Comparison of ENCODE assay signal across 7 mouse cellular contexts in genomic region chr14:52103856-52104676, GRCm38 (mm10). TPM values are rescaled to one million over a fixed set of nuclear protein-coding genes. Genes with fewer than 3 reads are reported as not detected.
A peak's percentile ranks its signal among the peaks of the same experiment; 100 is the strongest.
DNase-seq lines count a peak whose midpoint lies in the region; ATAC-seq lines count a peak whose summit lies in the region.

Gene Hnrnpc (minus strand): TSS chr14:52104028.

- under 1% methylated on average over 48 of the region's 50 CpGs for WGBS in intestine, embryonic 16.5 days
- under 1% methylated on average over 50 of the region's 50 CpGs for WGBS in midbrain, embryonic 11.5 days

- peak within 1 kb of the TSS; percentile 98 for H3K27ac ChIP-seq in intestine, embryonic 16.5 days (ENCODE audit: low read length)
- peak within 1 kb of the TSS; percentile 86 for H3K27ac ChIP-seq in midbrain, embryonic 11.5 days (ENCODE audit: low read depth, low read length)

- intact Hi-C loops in left cerebral cortex, postnatal 36 days (cut with DNase I) = loop anchor here (10.0 kb wide), 1 partner anchor 219 kb away; the partner anchor contains the start of gene Mettl17

- no peaks in the 10 kb centered on the region for H3K9me3 ChIP-seq in intestine, embryonic 16.5 days (ENCODE audit: control insufficient read depth, low read length)
- H3K9me3 ChIP-seq in midbrain, embryonic 11.5 days (ENCODE audit: control insufficient read depth, low read length) = no peaks in the 10 kb centered on the region

- DNase-seq in adrenal gland, adult 8-10 months = peak; percentile 100
- peak; percentile 100 for DNase-seq in embryo, embryonic 9.5 days (ENCODE audit: extremely low spot score)
- DNase-seq in gastrocnemius, postnatal 4 days (ENCODE audit: low spot score in 2 of 2) = peak; percentile 100
- DNase-seq in left cerebral cortex, postnatal 36 days (ENCODE audit: low spot score in 2 of 2) = peak; percentile 100
- DNase-seq in midbrain, embryonic 11.5 days (ENCODE audit: low spot score, missing footprints) = peak; percentile 100
- peak; percentile 100 for DNase-seq in skeletal muscle tissue, adult 2 months (ENCODE audit: low read depth, low spot score)

- H3K27me3 ChIP-seq in intestine, embryonic 16.5 days (replicated peaks; ENCODE audit: control insufficient read depth, insufficient read depth, low read length) = no peaks in the 10 kb centered on the region
- no peaks in the 10 kb centered on the region for H3K27me3 ChIP-seq in midbrain, embryonic 11.5 days (ENCODE audit: control insufficient read depth, insufficient read depth, low read length)

- H3K9ac ChIP-seq in intestine, embryonic 16.5 days (ENCODE audit: low read depth, low read length) = peak within 1 kb of the TSS; percentile 98
- peak within 1 kb of the TSS; percentile 95 for H3K9ac ChIP-seq in midbrain, embryonic 11.5 days (ENCODE audit: low read length)

- H3K4me1 ChIP-seq in intestine, embryonic 16.5 days (ENCODE audit: control insufficient read depth, insufficient read depth, low read length) = peaks cover 18% of the 10 kb centered on the region
- H3K4me1 ChIP-seq in midbrain, embryonic 11.5 days (ENCODE audit: control insufficient read depth, insufficient read depth, low read length) = peaks cover 12% of the 10 kb centered on the region

- peak within 1 kb of the TSS; percentile 68 for H3K4me2 ChIP-seq in intestine, embryonic 16.5 days (ENCODE audit: low read depth, low read length)
- peak within 1 kb of the TSS; percentile 62 for H3K4me2 ChIP-seq in midbrain, embryonic 11.5 days

- peak within 1 kb of the TSS; percentile 86 for H3K4me3 ChIP-seq in intestine, embryonic 16.5 days (ENCODE audit: low read length)
- peak within 1 kb of the TSS; percentile 84 for H3K4me3 ChIP-seq in midbrain, embryonic 11.5 days (ENCODE audit: low read depth, low read length)

- peak; percentile 99 for ATAC-seq in intestine, embryonic 16.5 days
- peak; percentile 98 for ATAC-seq in midbrain, embryonic 11.5 days (ENCODE audit: low FRiP score)

- H3K36me3 ChIP-seq in intestine, embryonic 16.5 days (ENCODE audit: control insufficient read depth, insufficient read depth, low read length) = no peaks in the 10 kb centered on the region
- 0 out of 2 replicates have a peak, but pooled peaks cover 2% of the 10 kb centered on the region for H3K36me3 ChIP-seq in midbrain, embryonic 11.5 days (ENCODE audit: control insufficient read depth, insufficient read depth, low read length)

RNA-seq across cellular contexts. Expression of gene Hnrnpc, which starts in this region (rescaled TPM):
- total RNA-seq in adrenal gland, adult 8-10 months (2022) = 100 to 1,000 TPM; 181 to 335 (median 196) TPM
- total RNA-seq in gastrocnemius, postnatal 4 days (2021) = 100 to 1,000 TPM; 140 to 156 TPM
- 447 and 515 TPM in 2 replicates for polyA plus RNA-seq in intestine, embryonic 16.5 days (2015; fragmentation: Nextera tagmentation; extraction: Ambion mirVana)
- 100 to 1,000 TPM; 199 to 225 TPM for total RNA-seq in left cerebral cortex, postnatal 36 days (2021)
- 1,011 and 1,046 TPM in 2 replicates for polyA plus RNA-seq in midbrain, embryonic 11.5 days (2014; fragmentation: Nextera tagmentation; extraction: Ambion mirVana)

Comparison
In these comparisons a context has a peak if more than half of its experiments do, and no peak if none do; other contexts are left out.
1. Peak in every context shown above with its lines: DNase-seq, ATAC-seq, H3K4me3 ChIP-seq and H3K27ac ChIP-seq.